Mouse (Mus musculus) embryo, embryonic 9.5 days (tissue): ENCODE measurements at regions not wholly inside any gene's neighbourhood (a gene's known extent, or its start where the extent isn't known, plus 50 kb on each side); places are given as distances from the start of the nearest gene placed in this dataset.

ENCODE experiments used
- DNase-seq: peaks from one replicate; pipeline ENCODE4 v3.0.0-alpha.2; 2017; ENCODE audit errors: extremely low spot score

- DNase-seq = no peak
Observed at GRCm38 (mm10) chr13:110784822-110785221, 390.0 kb downstream of the Plk2 start.

DNA sequence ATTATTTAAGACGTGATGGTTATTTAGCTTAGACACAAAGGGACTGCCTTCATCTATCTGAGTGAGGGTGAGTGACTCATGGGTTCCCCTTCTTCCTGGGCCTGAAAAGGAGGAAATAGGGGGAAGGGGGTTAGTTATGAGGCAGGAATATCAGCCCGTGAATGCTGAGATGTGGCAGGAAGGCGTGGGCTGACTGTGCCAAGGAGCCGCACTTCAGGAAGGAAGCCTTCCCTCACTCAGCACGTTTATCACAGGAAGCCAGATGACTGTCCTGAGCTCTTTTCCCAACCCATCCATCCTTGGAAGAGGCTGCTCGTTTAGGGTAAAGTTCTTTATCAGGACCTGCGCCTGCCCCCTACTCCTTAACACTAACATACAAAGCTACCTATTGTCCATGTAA is 403.5 kb downstream of the Plk2 start:
- no peak for DNase-seq

DNA sequence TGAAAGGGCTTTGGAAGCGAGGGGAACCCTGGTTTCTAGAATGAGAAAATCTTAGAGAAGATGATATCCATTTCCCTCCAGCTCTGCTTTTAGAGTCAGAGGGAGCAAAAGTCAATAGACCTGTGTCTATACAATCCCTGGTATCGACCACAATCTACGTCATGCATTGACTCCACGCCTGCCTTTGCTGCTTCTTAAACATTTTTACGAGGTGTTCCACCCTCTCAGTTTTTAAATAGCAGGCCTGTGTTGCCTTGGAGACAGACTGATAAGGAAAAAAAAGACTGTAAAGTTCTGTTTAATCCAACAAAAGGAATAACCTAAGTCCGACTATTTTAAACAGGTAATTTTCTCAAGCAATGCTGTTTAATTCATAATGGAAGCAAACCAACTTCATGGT is 408.0 kb downstream of the Plk2 start:
- no peak for DNase-seq

DNA sequence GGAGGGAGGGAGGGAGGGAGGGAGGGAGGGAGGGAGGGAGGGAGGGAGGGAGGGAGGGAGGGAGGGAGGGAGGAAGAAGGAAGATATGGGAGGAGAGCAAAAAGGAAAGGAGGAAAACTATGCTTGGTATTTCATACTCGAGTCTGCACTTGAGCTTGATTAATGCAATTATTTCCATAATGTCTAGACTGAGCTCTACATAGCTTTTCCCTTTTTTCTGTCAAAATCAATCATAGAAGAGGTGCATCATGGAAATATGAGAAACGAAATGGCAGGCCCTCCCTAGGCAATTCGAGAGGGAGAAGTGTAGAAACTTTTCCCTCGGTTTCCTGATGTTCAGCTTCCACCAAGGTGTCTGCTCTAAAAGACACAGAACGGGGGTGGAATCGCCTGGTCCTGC is 417.6 kb downstream of the Plk2 start:
- DNase-seq = no peak

GRCm38 (mm10) chr13:110814066-110814465 is 419.2 kb downstream of the Plk2 start:
- no peak for DNase-seq

GRCm38 (mm10) chr13:110819301-110819862 is 424.5 kb downstream of the Plk2 start:
- no peak for DNase-seq

DNA sequence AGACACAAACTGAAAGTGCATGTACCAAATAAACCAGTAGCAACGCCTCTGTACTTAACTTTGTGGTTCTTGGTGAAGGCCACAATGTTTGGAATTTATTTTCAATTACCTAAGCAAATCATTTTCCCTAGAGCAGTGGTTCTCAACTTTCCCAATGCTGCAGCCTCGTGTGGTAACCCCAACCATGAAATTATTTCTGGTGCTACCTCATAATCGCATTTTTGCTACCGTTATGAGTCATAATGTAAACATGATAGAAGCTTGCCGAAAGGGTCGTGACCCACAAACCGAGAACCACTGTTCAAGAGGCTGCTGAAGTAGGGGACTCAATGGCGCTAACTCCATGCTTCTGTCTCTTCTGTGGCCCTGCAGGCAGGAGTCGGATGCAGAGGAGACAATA is 429.9 kb upstream of the Actbl2 start:
- no peak for DNase-seq

GRCm38 (mm10) chr13:110832442-110832841 is 422.4 kb upstream of the Actbl2 start:
- DNase-seq = no peak

DNA sequence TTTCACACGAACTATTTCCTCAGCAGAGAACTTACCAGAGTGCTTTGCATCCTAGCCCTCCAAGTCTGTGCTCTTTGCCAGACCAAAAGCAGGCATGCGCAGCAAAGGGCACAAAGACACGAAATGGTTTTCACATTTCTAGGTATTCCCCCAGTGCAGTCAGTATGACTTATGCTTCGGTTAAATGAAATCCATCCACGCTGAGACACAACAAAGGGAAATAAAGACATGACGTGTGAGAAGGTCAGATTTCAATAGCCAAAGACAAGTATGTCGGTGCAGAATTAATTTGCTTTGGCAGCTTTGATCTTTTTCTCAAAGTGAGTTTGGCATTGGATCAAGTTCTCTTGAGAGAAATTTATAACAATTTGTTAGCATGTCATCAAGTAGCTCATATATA is 417.9 kb upstream of the Actbl2 start:
- DNase-seq = peak; percentile 5

GRCm38 (mm10) chr13:110841949-110842348 is 412.9 kb upstream of the Actbl2 start:
- no peak for DNase-seq

GRCm38 (mm10) chr13:110845695-110846094 is 409.1 kb upstream of the Actbl2 start:
- no peak for DNase-seq

GRCm38 (mm10) chr13:110852996-110853727 is 401.7 kb upstream of the Actbl2 start:
- no peak for DNase-seq

DNA sequence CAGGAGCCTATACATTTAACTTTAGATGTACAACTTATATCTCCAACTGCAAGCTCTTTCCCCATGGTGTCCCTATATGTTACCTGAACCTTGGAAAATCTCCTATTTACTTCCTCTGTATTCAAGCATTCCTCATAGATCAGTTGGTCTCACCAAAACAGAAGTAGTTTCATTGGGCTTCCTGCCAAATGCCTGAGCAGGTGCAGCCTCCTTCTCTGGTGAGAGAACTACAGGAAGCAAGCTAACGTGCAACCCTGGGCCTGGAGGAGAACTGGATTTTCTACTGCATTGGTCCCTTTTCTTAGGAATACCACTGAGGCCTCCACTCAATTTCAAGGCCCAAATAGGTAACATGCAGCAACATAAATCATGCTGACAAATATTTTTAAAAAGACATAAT is 400.6 kb upstream of the Actbl2 start:
- no peak for DNase-seq

DNA sequence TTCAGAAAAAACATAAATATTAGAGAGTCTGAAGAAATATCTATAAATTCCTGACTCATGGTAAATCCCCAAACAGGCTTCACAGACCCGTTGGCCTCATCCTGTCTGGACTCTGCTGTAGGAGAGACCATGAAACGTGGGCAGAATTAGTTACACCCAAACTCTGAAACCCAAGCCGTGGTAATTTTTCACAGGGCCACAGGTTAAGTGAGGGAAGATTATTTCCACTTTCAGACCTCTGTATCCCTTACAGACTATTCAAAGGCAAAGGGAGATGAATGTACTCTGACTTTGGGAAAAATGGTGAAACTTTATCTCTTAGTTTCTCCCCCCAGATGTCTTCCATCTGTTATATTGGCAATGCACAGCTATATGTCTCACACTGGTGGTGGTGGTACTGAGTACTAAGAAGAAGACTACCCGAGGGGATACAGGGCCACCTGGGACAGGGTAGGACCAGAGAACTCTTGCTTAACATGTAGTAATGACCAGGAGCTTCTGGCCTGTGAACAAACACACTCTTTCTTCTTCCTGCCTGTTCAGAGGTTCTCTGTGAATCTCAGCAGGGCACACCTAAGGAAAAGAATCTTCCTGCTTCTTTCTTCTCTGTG is 388.8 kb upstream of the Actbl2 start:
- no peak for DNase-seq

DNA sequence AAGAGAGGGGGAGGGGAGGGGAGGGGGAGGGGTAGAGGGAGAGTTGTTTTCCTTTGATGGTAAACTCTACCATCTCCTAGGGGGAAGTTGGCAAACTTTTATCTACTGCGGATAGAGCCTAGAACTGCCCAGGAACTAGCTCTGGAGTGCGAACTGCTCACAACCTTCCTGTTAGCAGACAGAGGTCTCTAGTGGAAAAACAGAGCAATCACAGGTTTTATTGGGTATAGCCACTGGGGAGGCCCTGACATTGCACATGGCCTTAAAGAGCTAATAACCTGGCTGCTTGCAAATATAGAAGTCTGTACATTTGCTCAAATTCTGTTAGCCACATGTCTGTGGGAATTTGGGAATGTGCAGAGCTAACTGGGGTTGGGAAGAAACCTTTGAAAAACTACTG is 388.1 kb upstream of the Actbl2 start:
- no peak for DNase-seq

- no peak for DNase-seq
Observed at GRCm38 (mm10) chr13:110871125-110871775, 383.6 kb upstream of the Actbl2 start.

DNA sequence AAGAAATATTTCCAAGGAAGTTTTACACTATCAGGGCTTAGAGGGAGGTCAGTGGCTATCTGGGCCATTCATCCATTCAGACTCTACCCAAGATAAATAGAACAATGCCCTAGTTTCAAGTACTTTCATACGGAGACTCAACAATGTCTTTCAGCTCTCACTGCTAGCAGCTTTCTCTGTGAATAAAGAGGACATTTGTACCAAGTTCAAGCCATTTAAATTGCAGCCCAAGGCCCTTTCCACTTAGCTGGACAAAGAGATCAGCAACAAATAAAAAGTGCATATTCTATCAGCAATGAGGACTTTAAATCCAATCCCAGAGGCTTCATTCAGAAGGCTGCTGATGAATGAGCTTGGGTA is 383.1 kb upstream of the Actbl2 start:
- no peak for DNase-seq

DNA sequence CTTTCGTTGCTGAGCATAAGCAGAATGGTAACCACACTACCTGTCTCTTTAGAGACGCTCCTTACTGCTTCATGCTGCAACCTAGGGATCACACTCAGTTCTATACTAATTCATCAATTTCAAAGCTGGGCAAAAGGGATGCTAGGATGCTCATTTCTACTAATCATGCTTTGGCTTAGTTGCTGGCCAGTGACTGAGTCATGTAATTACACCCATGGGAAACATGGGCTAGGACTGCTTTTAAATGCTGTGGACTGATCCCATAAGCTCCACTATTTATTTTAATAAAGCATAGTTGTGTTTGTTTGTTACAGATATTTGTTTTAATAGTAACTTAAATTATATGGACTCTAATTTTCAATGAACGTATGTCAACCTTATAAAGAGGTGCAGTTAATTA is 373.2 kb upstream of the Actbl2 start:
- DNase-seq = no peak

DNA sequence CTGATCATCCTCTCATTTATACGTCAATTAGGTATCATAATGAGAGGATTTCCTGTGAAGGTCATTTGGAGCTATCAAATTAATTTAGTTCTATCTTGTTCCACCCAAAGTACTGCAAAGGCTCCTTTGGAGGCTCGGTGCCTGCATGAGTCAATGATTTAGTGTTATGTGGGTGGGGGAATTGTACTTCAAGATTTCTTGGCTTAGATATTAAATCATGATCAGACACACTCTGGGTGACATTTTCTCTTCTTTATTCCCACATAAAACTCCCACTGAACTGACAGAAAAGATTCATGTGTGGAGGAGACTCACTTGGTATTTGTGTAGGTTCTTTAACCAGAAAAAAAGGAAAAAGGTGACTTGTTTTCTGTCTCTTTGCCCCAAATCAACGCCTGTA is 372.6 kb upstream of the Actbl2 start:
- no peak for DNase-seq

GRCm38 (mm10) chr13:110882661-110883172 is 372.1 kb upstream of the Actbl2 start:
- DNase-seq = no peak

DNA sequence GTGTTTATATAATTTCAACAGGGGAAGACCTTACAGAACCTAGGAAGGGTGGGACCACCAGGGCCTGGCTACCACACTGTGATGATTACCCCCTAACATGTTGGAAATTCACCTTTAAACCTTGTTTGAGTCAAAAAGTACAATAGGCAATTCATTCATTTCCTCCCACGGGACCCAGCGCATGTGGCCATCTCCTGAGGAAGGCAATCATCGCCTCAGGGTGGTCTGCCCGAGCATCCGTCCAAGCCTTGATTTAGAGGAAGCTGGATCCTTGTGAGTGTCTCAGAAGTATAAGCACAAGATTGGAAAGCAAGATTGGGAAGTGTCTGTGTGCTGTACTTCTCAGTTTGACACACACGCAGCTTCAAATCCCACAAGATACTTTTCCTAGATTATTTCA is 360.9 kb upstream of the Actbl2 start:
- no peak for DNase-seq

DNA sequence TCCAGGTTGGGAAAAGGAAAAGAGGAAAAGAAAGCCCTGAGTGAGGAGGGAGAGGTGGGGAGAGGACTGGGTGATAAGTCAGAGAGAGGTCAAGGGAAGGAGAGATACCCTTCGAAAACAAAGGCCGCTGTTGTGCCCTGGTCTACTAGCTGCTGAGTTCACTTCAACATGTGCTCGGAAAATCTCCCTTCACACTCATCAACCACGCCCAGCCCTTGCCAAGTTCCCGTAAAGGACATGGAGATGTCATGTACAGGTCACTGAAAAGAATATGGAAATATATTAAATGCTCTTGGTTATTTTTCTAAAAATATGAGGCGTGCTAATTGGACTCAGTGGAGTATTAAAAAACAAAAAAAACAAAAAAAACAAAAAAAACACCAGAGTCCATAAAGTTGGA is 359.5 kb upstream of the Actbl2 start:
- DNase-seq = no peak

- DNase-seq = no peak
Observed at GRCm38 (mm10) chr13:110895900-110896299, 358.9 kb upstream of the Actbl2 start.
